Mouse (Mus musculus) embryonic facial prominence, embryonic 15.5 days (tissue): ENCODE data around the gene Mei1. TPM values are rescaled to one million over a fixed set of nuclear protein-coding genes. Genes with fewer than 3 reads are reported as not detected.

ENCODE experiments used
- ATAC-seq: fragments of 200-750 bp; cut with Nextera tagmentation; 2 replicates; pipeline ENCODE4 v1.8.0; 2017; ENCODE audit warnings: low read depth, moderate TSS enrichment; ENCODE audit not compliant: insufficient number of reproducible peaks, low FRiP score, low TSS enrichment
- H3K27ac ChIP-seq: fragments of 300-500 bp; sonication (generic); replicated peaks from 2 replicates; pipeline ENCODE4 v1.5.1; 2015; ENCODE audit warnings: mild to moderate bottlenecking, inconsistent platforms
- H3K27me3 ChIP-seq: fragments of 300-500 bp; sonication (generic); 2 replicates; pipeline ENCODE4 v1.6.1; 2015; ENCODE audit warnings: inconsistent platforms
- H3K36me3 ChIP-seq: fragments of 300-500 bp; sonication (generic); 2 replicates; pipeline ENCODE4 v1.6.1; 2015; ENCODE audit warnings: mild to moderate bottlenecking, inconsistent platforms
- H3K4me1 ChIP-seq: fragments of 300-500 bp; sonication (generic); 2 replicates; pipeline ENCODE4 v1.6.1; 2015; ENCODE audit warnings: inconsistent platforms
- H3K4me2 ChIP-seq: fragments of 300-500 bp; sonication (generic); replicated peaks from 2 replicates; pipeline ENCODE4 v1.6.1; 2015; ENCODE audit warnings: mild to moderate bottlenecking, inconsistent platforms
- H3K4me3 ChIP-seq: fragments of 300-500 bp; sonication (generic); replicated peaks from 2 replicates; pipeline ENCODE4 v1.5.1; 2015; ENCODE audit warnings: mild to moderate bottlenecking, inconsistent platforms
- H3K9ac ChIP-seq: fragments of 300-500 bp; sonication (generic); 2 replicates; pipeline ENCODE4 v1.6.1; 2015; ENCODE audit warnings: inconsistent platforms
- H3K9me3 ChIP-seq: fragments of 300-500 bp; sonication (generic); replicated peaks from 2 replicates; pipeline ENCODE4 v1.6.1; 2016; ENCODE audit warnings: inconsistent platforms
- WGBS: fragments of 180-500 bp; shearing (Covaris S2); methylation state at CpG from one replicate; pipeline ENCODE4 v1.1.7; 2015; 5-methylcytosine and 5-hydroxymethylcytosine counted together
- polyA plus RNA-seq: library from polyadenylated mRNA; unstranded; fragments of >200 nt; fragmentation: Nextera tagmentation; extraction: Ambion mirVana; gene quantifications from 2 replicates; pipeline ENCODE4 v1.2.1, GENCODE M21; 2015

Mei1 gene
- polyA plus RNA-seq, 1 experiment from 2014 or later: 0.11 TPM

GRCm38 (mm10) chr15:82152435-82152834 is 82.6 kb downstream of the Mei1 start:
- peak overlapping the region; percentile 76; the same call in 1 of the 2 replicates for H3K27ac ChIP-seq
- H3K4me1 ChIP-seq: peaks cover 53% of the 10 kb centered on the region
- no peak overlapping the region for H3K9ac ChIP-seq
- 0 out of 2 replicates have a peak, but pooled peaks cover 3% of the 10 kb centered on the region for H3K36me3 ChIP-seq
- peak overlapping the region; percentile 9; the same call in 1 of the 2 replicates for H3K4me2 ChIP-seq
- no peak for ATAC-seq
- no peak overlapping the region for H3K4me3 ChIP-seq
- no peaks in the 10 kb centered on the region for H3K9me3 ChIP-seq
- no peaks in the 10 kb centered on the region for H3K27me3 ChIP-seq
- 67% methylated on average over 7 of the region's 7 CpGs for WGBS

GRCm38 (mm10) chr15:82156298-82156697 is 86.5 kb downstream of the Mei1 start:
- no peaks in the 10 kb centered on the region for H3K9me3 ChIP-seq
- H3K4me1 ChIP-seq: peaks cover 74% of the 10 kb centered on the region
- no peak overlapping the region for H3K9ac ChIP-seq
- no peak overlapping the region for H3K4me3 ChIP-seq
- H3K27ac ChIP-seq: no peak overlapping the region
- H3K4me2 ChIP-seq: no peak overlapping the region
- H3K36me3 ChIP-seq: 0 out of 2 replicates have a peak, but pooled peaks cover 3% of the 10 kb centered on the region
- H3K27me3 ChIP-seq: no peaks in the 10 kb centered on the region
- ATAC-seq: no peak
- 75% methylated on average over 6 of the region's 6 CpGs for WGBS

GRCm38 (mm10) chr15:82156902-82157301 is 87.1 kb downstream of the Mei1 start:
- Histone ChIP-seq H3K36me3 (0 out of 2 replicates have a peak, but pooled peaks cover 3% of the 10 kb centered on the region), H3K9me3 (no peaks in the 10 kb centered on the region), H3K9ac (no peak overlapping the region), H3K27me3 (no peaks in the 10 kb centered on the region), H3K27ac (0 out of 2 replicates have a peak overlapping the region, but pooled peaks have one; percentile 25), H3K4me3 (no peak overlapping the region), H3K4me2 (no peak overlapping the region), H3K4me1 (peaks cover 76% of the 10 kb centered on the region)
- WGBS: 74% methylated on average over 10 of the region's 10 CpGs
- no peak for ATAC-seq

GRCm38 (mm10) chr15:82158243-82159035 is 88.6 kb downstream of the Mei1 start:
- Histone ChIP-seq H3K4me3 (no peak overlapping the region), H3K4me1 (peaks cover 63% of the 10 kb centered on the region), H3K9me3 (no peaks in the 10 kb centered on the region), H3K9ac (no peak overlapping the region), H3K4me2 (peak overlapping the region; percentile 26), H3K36me3 (0 out of 2 replicates have a peak, but pooled peaks cover 3% of the 10 kb centered on the region), H3K27ac (peak overlapping the region; percentile 85), H3K27me3 (no peaks in the 10 kb centered on the region)
- WGBS: 29% methylated on average over 17 of the region's 17 CpGs
- ATAC-seq: peak; percentile 60; the same call in 1 of the 2 replicates

- no peaks in the 10 kb centered on the region for H3K27me3 ChIP-seq
- H3K9me3 ChIP-seq: no peaks in the 10 kb centered on the region
- H3K4me2 ChIP-seq: no peak overlapping the region
- ATAC-seq: no peak
- peaks cover 63% of the 10 kb centered on the region for H3K4me1 ChIP-seq
- 73% methylated on average over 9 of the region's 9 CpGs for WGBS
- no peak overlapping the region for H3K9ac ChIP-seq
- H3K36me3 ChIP-seq: no peaks in the 10 kb centered on the region
- H3K4me3 ChIP-seq: no peak overlapping the region
- H3K27ac ChIP-seq: peak overlapping the region; percentile 85
These were observed 89.7 kb downstream of the Mei1 start for GRCm38 (mm10) chr15:82159471-82159870.

- WGBS: 56% methylated on average over 11 of the region's 11 CpGs
These were observed 91.2 kb downstream of the Mei1 start for GRCm38 (mm10) chr15:82160731-82161640.

GRCm38 (mm10) chr15:82161965-82162600 is 92.3 kb downstream of the Mei1 start:
- 67% methylated on average over 12 of the region's 12 CpGs for WGBS
- peaks cover 74% of the 10 kb centered on the region for H3K4me1 ChIP-seq
- H3K9ac ChIP-seq: no peak overlapping the region
- H3K27ac ChIP-seq: peak overlapping the region; percentile 81
- no peak overlapping the region for H3K4me2 ChIP-seq
- no peak overlapping the region for H3K4me3 ChIP-seq
- H3K27me3 ChIP-seq: no peaks in the 10 kb centered on the region
- no peaks in the 10 kb centered on the region for H3K9me3 ChIP-seq
- no peaks in the 10 kb centered on the region for H3K36me3 ChIP-seq
- ATAC-seq: no peak

More at GRCm38 (mm10) chr15:82160731-82161640, 91.2 kb downstream of the Mei1 start:
- H3K36me3 ChIP-seq: no peaks in the 10 kb centered on the region
- H3K27ac ChIP-seq: peak overlapping the region; percentile 81
- peaks cover 66% of the 10 kb centered on the region for H3K4me1 ChIP-seq
- no peaks in the 10 kb centered on the region for H3K27me3 ChIP-seq
- no peaks in the 10 kb centered on the region for H3K9me3 ChIP-seq
- ATAC-seq: no peak
- H3K4me2 ChIP-seq: 0 out of 2 replicates have a peak overlapping the region, but pooled peaks have one; percentile 3
- no peak overlapping the region for H3K9ac ChIP-seq
- no peak overlapping the region for H3K4me3 ChIP-seq

- H3K36me3 ChIP-seq: no peaks in the 10 kb centered on the region
- H3K4me3 ChIP-seq: no peak overlapping the region
- peaks cover 72% of the 10 kb centered on the region for H3K4me1 ChIP-seq
- H3K9ac ChIP-seq: no peak overlapping the region
- ATAC-seq: no peak
- no peaks in the 10 kb centered on the region for H3K27me3 ChIP-seq
- H3K27ac ChIP-seq: no peak overlapping the region
- 82% methylated on average over 10 of the region's 10 CpGs for WGBS
- no peak overlapping the region for H3K4me2 ChIP-seq
- H3K9me3 ChIP-seq: no peaks in the 10 kb centered on the region
These were observed 93.7 kb downstream of the Mei1 start for GRCm38 (mm10) chr15:82163356-82164060.

- no peak overlapping the region for H3K9ac ChIP-seq
- ATAC-seq: no peak
- H3K27ac ChIP-seq: 0 out of 2 replicates have a peak overlapping the region, but pooled peaks have one; percentile 22
- WGBS: 57% methylated on average over 4 of the region's 4 CpGs
- H3K27me3 ChIP-seq: no peaks in the 10 kb centered on the region
- no peak overlapping the region for H3K4me2 ChIP-seq
- H3K4me1 ChIP-seq: peaks cover 66% of the 10 kb centered on the region
- no peaks in the 10 kb centered on the region for H3K36me3 ChIP-seq
- no peaks in the 10 kb centered on the region for H3K9me3 ChIP-seq
- H3K4me3 ChIP-seq: no peak overlapping the region
These were observed 94.2 kb downstream of the Mei1 start for GRCm38 (mm10) chr15:82164061-82164399.

GRCm38 (mm10) chr15:82164496-82164895 is 94.7 kb downstream of the Mei1 start:
- H3K27ac ChIP-seq: 0 out of 2 replicates have a peak overlapping the region, but pooled peaks have one; percentile 22

More at GRCm38 (mm10) chr15:82164496-82164895, 94.7 kb downstream of the Mei1 start:
- Histone ChIP-seq H3K4me1 (peaks cover 62% of the 10 kb centered on the region), H3K9me3 (no peaks in the 10 kb centered on the region), H3K9ac (no peak overlapping the region), H3K27me3 (no peaks in the 10 kb centered on the region), H3K4me3 (no peak overlapping the region), H3K4me2 (no peak overlapping the region), H3K36me3 (no peaks in the 10 kb centered on the region)
- WGBS: 64% methylated on average over 7 of the region's 7 CpGs
- no peak for ATAC-seq
